Mouse (Mus musculus): ENCODE measurements at regions not wholly inside any gene's neighbourhood (a gene's known extent, or its start where the extent isn't known, plus 50 kb on each side); places are given as distances from the start of the nearest gene placed in this dataset.

- TF ChIP-seq POLR2A (IDR thresholded peaks at IDR 0.05; ENCODE audit: insufficient read depth, low read depth, low read length) (no peak), CTCF (IDR thresholded peaks at IDR 0.05) (no peak), EP300 (IDR thresholded peaks at IDR 0.05; ENCODE audit: insufficient read depth, low read depth, low read length) (no peak)
These were observed 75.1 kb downstream of the Lrrc30 start for GRCm38 (mm10) chr17:67557351-67557870.
